Mouse (Mus musculus): ENCODE data around the gene Ulk4.
A peak's percentile ranks its signal among the peaks of the same experiment; 100 is the strongest.

The Ulk4 gene

GRCm38 (mm10) chr9:120983849-120984248 lies 293.1 kb downstream of the Ulk4 start:
- DNase-seq (ENCODE audit: low read depth, low spot score), result no peak

GRCm38 (mm10) chr9:120981777-120982176 lies 295.2 kb downstream of the Ulk4 start:
- DNase-seq (ENCODE audit: low read depth, low spot score), result no peak

- DNase-seq (ENCODE audit: low read depth, low spot score), result no peak
Measured at GRCm38 (mm10) chr9:120976856-120977255, 300.1 kb downstream of the Ulk4 start.

GRCm38 (mm10) chr9:120976158-120976557 lies 300.8 kb downstream of the Ulk4 start:
- peak; percentile 23 for DNase-seq (ENCODE audit: low read depth, low spot score)

GRCm38 (mm10) chr9:120974209-120974608 lies 302.8 kb downstream of the Ulk4 start:
- no peak for DNase-seq (ENCODE audit: low read depth, low spot score)

GRCm38 (mm10) chr9:120973026-120973515 lies 303.9 kb downstream of the Ulk4 start:
- DNase-seq (ENCODE audit: low read depth, low spot score), result no peak

- DNase-seq (ENCODE audit: low read depth, low spot score), result peak; percentile 35
Measured at GRCm38 (mm10) chr9:120965007-120965406, 312.0 kb downstream of the Ulk4 start.

GRCm38 (mm10) chr9:120964224-120964623 lies 312.8 kb downstream of the Ulk4 start:
- DNase-seq (ENCODE audit: low read depth, low spot score), result no peak

- no peak for DNase-seq (ENCODE audit: low read depth, low spot score)
Measured at GRCm38 (mm10) chr9:120963720-120964119, 313.3 kb downstream of the Ulk4 start.

- peak; percentile 30 for DNase-seq (ENCODE audit: low read depth, low spot score)
Measured at GRCm38 (mm10) chr9:120963104-120963503, 313.9 kb downstream of the Ulk4 start.

- no peak for DNase-seq (ENCODE audit: low read depth, low spot score)
Measured at GRCm38 (mm10) chr9:120961969-120962700, 314.9 kb downstream of the Ulk4 start.

- DNase-seq (ENCODE audit: low read depth, low spot score), result peak; percentile 67
Measured at GRCm38 (mm10) chr9:120961466-120961865, 315.5 kb downstream of the Ulk4 start.

- DNase-seq (ENCODE audit: low read depth, low spot score), result peak; percentile 53
Measured at GRCm38 (mm10) chr9:120960611-120961010, 316.4 kb downstream of the Ulk4 start.

- DNase-seq (ENCODE audit: low read depth, low spot score), result no peak
Measured at GRCm38 (mm10) chr9:120959225-120959624, 317.8 kb downstream of the Ulk4 start.

- DNase-seq (ENCODE audit: low read depth, low spot score), result peak; percentile 53
Measured at GRCm38 (mm10) chr9:120958560-120958959, 318.4 kb downstream of the Ulk4 start.

- no peak for DNase-seq (ENCODE audit: low read depth, low spot score)
Measured at GRCm38 (mm10) chr9:120958051-120958450, 318.9 kb downstream of the Ulk4 start.

GRCm38 (mm10) chr9:120951947-120952346 lies 325.1 kb downstream of the Ulk4 start:
- DNase-seq (ENCODE audit: low read depth, low spot score), result no peak

- no peak for DNase-seq (ENCODE audit: low read depth, low spot score)
Measured at GRCm38 (mm10) chr9:120950761-120951160, 326.2 kb downstream of the Ulk4 start.

- DNase-seq (ENCODE audit: low read depth, low spot score), result no peak
Measured at GRCm38 (mm10) chr9:120948832-120949231, 328.2 kb downstream of the Ulk4 start.

- DNase-seq (ENCODE audit: low read depth, low spot score), result no peak
Measured at GRCm38 (mm10) chr9:120946131-120946530, 330.9 kb downstream of the Ulk4 start.

- DNase-seq (ENCODE audit: low read depth, low spot score), result no peak
Measured at GRCm38 (mm10) chr9:120944211-120944610, 332.8 kb downstream of the Ulk4 start.

- DNase-seq (ENCODE audit: low read depth, low spot score), result no peak
Measured at GRCm38 (mm10) chr9:120943757-120944156, 333.2 kb downstream of the Ulk4 start.

GRCm38 (mm10) chr9:120940858-120941257 lies 336.1 kb downstream of the Ulk4 start:
- DNase-seq (ENCODE audit: low read depth, low spot score), result no peak

All from brain, adult 2 months (tissue).